Mouse (Mus musculus): ENCODE results near the gene Prmt8.

The Prmt8 gene

GRCm38 (mm10) chr6:127663263-127663662 is 106.0 kb downstream of the Prmt8 start:
- no peak for DNase-seq (ENCODE audit: extremely low read depth, low read depth)

GRCm38 (mm10) chr6:127661717-127662292 is 107.5 kb downstream of the Prmt8 start:
- DNase-seq (ENCODE audit: extremely low read depth, low read depth): no peak

GRCm38 (mm10) chr6:127659966-127660365 is 109.3 kb downstream of the Prmt8 start:
- DNase-seq (ENCODE audit: extremely low read depth, low read depth): no peak

GRCm38 (mm10) chr6:127659472-127659871 is 109.8 kb downstream of the Prmt8 start:
- no peak for DNase-seq (ENCODE audit: extremely low read depth, low read depth)

GRCm38 (mm10) chr6:127657152-127657551 is 112.1 kb downstream of the Prmt8 start:
- DNase-seq (ENCODE audit: extremely low read depth, low read depth): no peak

- no peak for DNase-seq (ENCODE audit: extremely low read depth, low read depth)
These were observed 113.3 kb downstream of the Prmt8 start for GRCm38 (mm10) chr6:127655988-127656387.

GRCm38 (mm10) chr6:127641077-127641801 is 128.0 kb downstream of the Prmt8 start:
- DNase-seq (ENCODE audit: extremely low read depth, low read depth): no peak

Data from MEL-GATA-1-ER (cell line).